Mouse (Mus musculus): Measurements from ENCODE around the gene Opn3. TPM values are rescaled to one million over a fixed set of nuclear protein-coding genes. Genes with fewer than 3 reads are reported as not detected.

Gene Opn3
- total and polyA plus RNA-seq, 3 experiments = 0.50 to 2.2 TPM; not detected in 1

GRCm38 (mm10) chr1:175623656-175624055, 68.9 kb downstream of the Opn3 start:
- H3K9me3 ChIP-seq (replicated peaks; ENCODE audit: insufficient read depth, low read length) = no peaks in the 10 kb centered on the region
- no peak overlapping the region for H3K27ac ChIP-seq (ENCODE audit: control insufficient read depth, low read depth, low read length)
- H3K27me3 ChIP-seq (ENCODE audit: control insufficient read depth in 1 of 2, insufficient read depth in 2 of 2, low read length in 2 of 2) = no peaks in the 10 kb centered on the region
- no peak for DNase-seq (ENCODE audit: low read depth, low spot score)
- H3K79me2 ChIP-seq (ENCODE audit: control insufficient read depth, insufficient read depth, low read length, poor library complexity) = peaks cover 31% of the 10 kb centered on the region
- no peak for TF ChIP-seq RAD21 (IDR thresholded peaks at IDR 0.05; ENCODE audit: low read depth, low read length)
- TF ChIP-seq GATA1 (IDR thresholded peaks at IDR 0.05; ENCODE audit: low read depth, low read length) = no peak
- TF ChIP-seq MEF2A (IDR thresholded peaks at IDR 0.05; ENCODE audit: extremely low read depth, insufficient replicate concordance, low read depth, low read length, poor library complexity, severe bottlenecking) = no peak
- TF ChIP-seq JUND (IDR thresholded peaks at IDR 0.05; ENCODE audit: low read depth, low read length) = no peak
- TF ChIP-seq MAFK (IDR thresholded peaks at IDR 0.05; ENCODE audit: borderline replicate concordance, low read depth, low read length) = no peak
- TF ChIP-seq CTCF (IDR thresholded peaks at IDR 0.05 in 2 of 3, conservative IDR thresholded peaks at IDR 0.05 in 1 of 3; ENCODE audit: control insufficient read depth in 1 of 3, insufficient read depth in 1 of 3, low read depth in 2 of 3, low read length in 3 of 3, poor library complexity in 1 of 3, severe bottlenecking in 1 of 3) = no peak
- no peak for TF ChIP-seq SMC3 (IDR thresholded peaks at IDR 0.05; ENCODE audit: low read depth, low read length)
- no peak for TF ChIP-seq MAZ (IDR thresholded peaks at IDR 0.05; ENCODE audit: low read depth, low read length)
- no peak for TF ChIP-seq EP300 (IDR thresholded peaks at IDR 0.05; ENCODE audit: low read depth in 1 of 2, low read length in 2 of 2)
- no peak overlapping the region for H3K9ac ChIP-seq (ENCODE audit: control insufficient read depth, low read depth, low read length, poor library complexity, severe bottlenecking)
- H3K4me1 ChIP-seq (ENCODE audit: control insufficient read depth in 1 of 2, insufficient read depth in 2 of 2, low read length in 2 of 2) = peaks cover 0 to 20% of the 10 kb centered on the region in 2 experiments
- H3K4me3 ChIP-seq (ENCODE audit: control insufficient read depth in 1 of 2, insufficient read depth in 1 of 2, low read depth in 2 of 2, low read length in 2 of 2) = no peak overlapping the region
- H3K36me3 ChIP-seq (ENCODE audit: control insufficient read depth in 1 of 2, insufficient read depth in 2 of 2, low read length in 2 of 2) = peaks cover under 1 to 22% of the 10 kb centered on the region in 2 experiments; a peak in 2 of 4 replicates

GRCm38 (mm10) chr1:175619814-175620431, 72.7 kb downstream of the Opn3 start, which contains the start of gene Kmo:
TSS of gene Kmo (plus strand) at chr1:175620381.
- peaks cover 16 to 22% of the 10 kb centered on the region in 2 experiments for H3K36me3 ChIP-seq (ENCODE audit: control insufficient read depth in 1 of 2, insufficient read depth in 2 of 2, low read length in 2 of 2)
- H3K27ac ChIP-seq (ENCODE audit: control insufficient read depth, low read depth, low read length) = no peak within 1 kb of the TSS
- H3K4me1 ChIP-seq (ENCODE audit: control insufficient read depth in 1 of 2, insufficient read depth in 2 of 2, low read length in 2 of 2) = peaks cover 0 to 12% of the 10 kb centered on the region in 2 experiments; a peak in 2 of 4 replicates

GRCm38 (mm10) chr1:175614992-175615391, 77.6 kb downstream of the Opn3 start:
- peaks cover 0 to 46% of the 10 kb centered on the region in 2 experiments; a peak in 2 of 4 replicates for H3K36me3 ChIP-seq (ENCODE audit: control insufficient read depth in 1 of 2, insufficient read depth in 2 of 2, low read length in 2 of 2)
- no peak for TF ChIP-seq TAL1 (IDR thresholded peaks at IDR 0.05; ENCODE audit: low read length)
- TF ChIP-seq GATA1 (IDR thresholded peaks at IDR 0.05; ENCODE audit: low read depth, low read length) = no peak
- TF ChIP-seq JUND (IDR thresholded peaks at IDR 0.05; ENCODE audit: low read depth, low read length) = no peak
- no peak for TF ChIP-seq ZC3H11A (IDR thresholded peaks at IDR 0.05; ENCODE audit: low read depth, low read length)
- TF ChIP-seq MYC (IDR thresholded peaks at IDR 0.05; ENCODE audit: low read depth, low read length) = no peak
- TF ChIP-seq ZKSCAN1 (IDR thresholded peaks at IDR 0.05; ENCODE audit: low read depth, low read length) = no peak
- TF ChIP-seq ELF1 (IDR thresholded peaks at IDR 0.05; ENCODE audit: low read depth, low read length) = no peak
- TF ChIP-seq USF2 (IDR thresholded peaks at IDR 0.05; ENCODE audit: borderline replicate concordance in 1 of 2, insufficient read depth in 1 of 2, low read depth in 1 of 2, low read length in 2 of 2) = no peak
- no peak for TF ChIP-seq KAT2A (conservative IDR thresholded peaks at IDR 0.05; ENCODE audit: low read depth, low read length)
- TF ChIP-seq POLR2AphosphoS5 (IDR thresholded peaks at IDR 0.05; ENCODE audit: borderline replicate concordance, low read depth, low read length) = no peak
- no peak for TF ChIP-seq MYB (IDR thresholded peaks at IDR 0.05; ENCODE audit: low read depth, low read length)
- TF ChIP-seq GABPA (IDR thresholded peaks at IDR 0.05; ENCODE audit: low read depth, low read length) = no peak
- no peak for TF ChIP-seq NELFE (IDR thresholded peaks at IDR 0.05; ENCODE audit: low read depth, low read length)

More at GRCm38 (mm10) chr1:175619814-175620431, 72.7 kb downstream of the Opn3 start, which contains the start of gene Kmo:
- H3K9ac ChIP-seq (ENCODE audit: control insufficient read depth, low read depth, low read length, poor library complexity, severe bottlenecking) = no peak within 1 kb of the TSS
- no peak for DNase-seq (ENCODE audit: low read depth, low spot score)
- H3K27me3 ChIP-seq (ENCODE audit: control insufficient read depth in 1 of 2, insufficient read depth in 2 of 2, low read length in 2 of 2) = no peaks in the 10 kb centered on the region
- H3K9me3 ChIP-seq (replicated peaks; ENCODE audit: insufficient read depth, low read length) = no peaks in the 10 kb centered on the region
- H3K4me3 ChIP-seq (ENCODE audit: control insufficient read depth in 1 of 2, insufficient read depth in 1 of 2, low read depth in 2 of 2, low read length in 2 of 2) = no peak within 1 kb of the TSS
- TF ChIP-seq ZC3H11A (IDR thresholded peaks at IDR 0.05; ENCODE audit: low read depth, low read length) = no peak
- no peak for TF ChIP-seq NRF1 (IDR thresholded peaks at IDR 0.05; ENCODE audit: insufficient read depth, low read depth, low read length, poor library complexity, severe bottlenecking)
- no peak for TF ChIP-seq RCOR1 (IDR thresholded peaks at IDR 0.05; ENCODE audit: low read depth, low read length)
- no peak for TF ChIP-seq ZNF384 (IDR thresholded peaks at IDR 0.05; ENCODE audit: low read depth, low read length)
- no peak for TF ChIP-seq JUND (IDR thresholded peaks at IDR 0.05; ENCODE audit: low read depth, low read length)
- no peak for TF ChIP-seq CHD2 (IDR thresholded peaks at IDR 0.05; ENCODE audit: low read length)
- no peak for TF ChIP-seq MYC (IDR thresholded peaks at IDR 0.05; ENCODE audit: low read depth, low read length)
- TF ChIP-seq POLR2AphosphoS5 (IDR thresholded peaks at IDR 0.05; ENCODE audit: borderline replicate concordance, low read depth, low read length) = no peak
- TF ChIP-seq NELFE (IDR thresholded peaks at IDR 0.05; ENCODE audit: low read depth, low read length) = no peak
- TF ChIP-seq CHD1 (IDR thresholded peaks at IDR 0.05; ENCODE audit: low read depth, low read length) = no peak
- TF ChIP-seq SMC3 (IDR thresholded peaks at IDR 0.05; ENCODE audit: low read depth, low read length) = no peak
- peaks cover 26% of the 10 kb centered on the region for H3K79me2 ChIP-seq (ENCODE audit: control insufficient read depth, insufficient read depth, low read length, poor library complexity)

More at GRCm38 (mm10) chr1:175614992-175615391, 77.6 kb downstream of the Opn3 start:
- Histone ChIP-seq H3K79me2 (ENCODE audit: control insufficient read depth, insufficient read depth, low read length, poor library complexity) (0 out of 2 replicates have a peak, but pooled peaks cover 4% of the 10 kb centered on the region), H3K9me3 (replicated peaks; ENCODE audit: insufficient read depth, low read length) (no peaks in the 10 kb centered on the region), H3K4me1 (ENCODE audit: control insufficient read depth in 1 of 2, insufficient read depth in 2 of 2, low read length in 2 of 2) (no peaks in the 10 kb centered on the region), H3K27me3 (ENCODE audit: control insufficient read depth in 1 of 2, insufficient read depth in 2 of 2, low read length in 2 of 2) (no peaks in the 10 kb centered on the region), H3K27ac (ENCODE audit: control insufficient read depth, low read depth, low read length) (no peak overlapping the region), H3K4me3 (ENCODE audit: control insufficient read depth in 1 of 2, insufficient read depth in 1 of 2, low read depth in 2 of 2, low read length in 2 of 2) (no peak overlapping the region), H3K9ac (ENCODE audit: control insufficient read depth, low read depth, low read length, poor library complexity, severe bottlenecking) (no peak overlapping the region)
- DNase-seq (ENCODE audit: low read depth, low spot score) = no peak
